Mouse (Mus musculus) cerebellum, adult 11 months (tissue): ENCODE measurements around the gene Spic.
"Not testable (repeated sequence)": the region's sequence is repeated elsewhere in the genome, so short reads cannot be mapped to it uniquely, and the experiment has no call there.

Experiments used
- DNase-seq: peaks from one replicate; pipeline ENCODE4 v3.0.0; 2022

Gene Spic

DNA sequence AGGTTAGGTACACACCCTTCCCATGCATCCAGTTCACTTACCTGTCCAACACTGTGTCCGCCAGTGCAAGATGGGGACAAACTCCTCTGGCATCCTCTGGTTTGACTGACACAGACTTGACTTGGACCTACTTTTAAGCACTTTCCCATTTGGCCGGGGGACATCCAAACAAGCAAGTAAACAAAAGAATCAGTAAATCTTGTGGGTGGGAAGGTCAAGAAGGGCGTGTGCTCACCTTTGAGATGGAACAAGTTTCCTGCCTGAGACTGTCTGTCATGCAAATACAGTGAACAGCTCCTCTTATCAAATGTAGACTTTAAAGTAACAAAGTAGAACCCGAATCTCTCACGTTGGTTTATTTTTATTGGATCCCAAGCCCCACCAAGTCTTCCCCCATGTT, at the start of gene Spic:
TSS of gene Spic (minus strand) at position 91 of the 400 bp plus-strand sequence.
- no peak for DNase-seq

- DNase-seq = no peak
These were observed 47.5 kb upstream of the Spic start for GRCm38 (mm10) chr10:88732309-88732622.

DNA sequence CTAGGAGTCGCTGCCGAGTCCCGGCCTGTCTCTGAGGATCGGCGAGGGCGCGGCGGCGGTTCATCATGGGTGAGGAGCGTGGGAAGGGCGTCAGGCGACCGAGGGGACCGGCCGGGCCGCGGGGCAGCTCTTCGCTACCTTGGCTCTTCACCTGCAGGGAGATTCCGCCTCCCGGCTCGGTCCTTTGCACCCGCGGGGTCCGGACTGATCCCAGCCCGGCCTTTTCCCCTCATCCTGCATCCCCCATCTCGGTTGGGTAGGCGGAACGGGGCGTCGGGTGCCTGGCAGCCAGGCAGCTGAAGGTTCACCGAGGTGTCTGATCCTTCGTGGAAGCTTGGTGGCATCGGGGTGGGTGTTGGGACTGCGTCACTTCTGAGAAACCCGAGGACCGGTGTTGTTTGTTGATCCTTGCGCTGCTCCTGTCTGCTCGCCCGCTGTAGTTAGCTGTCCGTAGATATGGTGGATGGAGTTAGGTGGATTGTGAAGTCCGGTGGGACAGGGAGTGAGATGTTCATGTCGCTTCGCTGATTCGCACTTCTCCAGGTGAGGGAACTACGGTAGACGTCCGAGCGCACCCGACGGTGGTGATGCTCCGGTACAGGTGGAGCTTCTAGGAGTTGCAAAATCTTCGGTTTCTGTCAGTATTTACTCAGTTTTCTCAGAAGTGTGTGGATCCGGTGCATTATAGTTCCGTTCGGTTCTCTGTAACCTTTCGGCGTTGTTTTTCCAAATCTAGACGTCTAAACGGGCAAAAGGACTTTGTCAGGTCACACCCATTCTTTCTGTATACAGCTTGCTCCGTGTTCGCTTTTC, 46.9 kb upstream of the Spic start:
- no peak for DNase-seq

DNA sequence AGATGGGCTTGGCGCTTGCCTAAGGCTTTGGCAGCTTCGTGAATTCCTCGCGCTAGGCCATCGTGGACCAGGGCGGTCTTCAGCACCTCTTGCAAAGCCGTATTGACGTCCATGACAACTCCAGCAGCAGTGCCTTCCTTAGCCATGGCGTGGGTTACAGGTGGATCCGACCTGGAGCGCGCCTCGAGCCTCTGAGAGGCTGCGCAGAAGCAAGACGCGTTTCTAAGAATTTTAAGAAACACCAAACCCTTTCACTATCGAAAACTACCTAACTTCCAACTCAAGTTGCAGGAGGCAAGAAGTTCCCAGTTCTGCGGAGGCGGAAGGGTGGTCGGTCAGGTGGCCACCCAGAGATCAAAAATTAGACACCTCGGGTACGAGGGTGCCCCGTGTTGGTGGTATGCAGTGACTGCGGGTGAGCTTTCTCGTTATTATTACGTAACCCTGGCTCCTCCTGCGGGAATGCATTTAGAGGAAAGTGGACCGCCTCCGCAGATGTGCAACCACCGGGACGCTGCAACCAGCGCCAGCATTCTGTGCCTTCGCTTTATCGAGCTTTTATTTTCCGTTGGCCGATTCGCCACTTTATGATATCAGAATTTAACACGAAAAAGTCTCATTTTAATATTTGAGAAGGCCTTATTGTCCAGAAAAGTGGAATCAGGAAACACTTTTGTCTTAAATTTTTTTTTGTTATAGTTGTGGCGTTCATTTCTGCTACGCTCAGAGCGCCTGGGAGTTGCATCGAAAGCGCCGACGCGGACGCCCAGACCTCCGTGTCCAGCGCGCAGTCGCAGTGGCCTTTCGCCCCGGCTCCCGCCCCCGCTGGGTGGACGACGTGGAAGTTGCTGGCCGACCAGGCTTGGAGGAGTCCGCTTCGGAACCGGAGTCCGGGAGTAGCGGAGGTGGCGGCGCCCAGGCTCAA, 46.0 kb upstream of the Spic start, which contains the start of gene Arl1:
TSS of gene Arl1 (plus strand) at position 288 of the 925 bp plus-strand sequence.
- peak; percentile 92 for DNase-seq

DNA sequence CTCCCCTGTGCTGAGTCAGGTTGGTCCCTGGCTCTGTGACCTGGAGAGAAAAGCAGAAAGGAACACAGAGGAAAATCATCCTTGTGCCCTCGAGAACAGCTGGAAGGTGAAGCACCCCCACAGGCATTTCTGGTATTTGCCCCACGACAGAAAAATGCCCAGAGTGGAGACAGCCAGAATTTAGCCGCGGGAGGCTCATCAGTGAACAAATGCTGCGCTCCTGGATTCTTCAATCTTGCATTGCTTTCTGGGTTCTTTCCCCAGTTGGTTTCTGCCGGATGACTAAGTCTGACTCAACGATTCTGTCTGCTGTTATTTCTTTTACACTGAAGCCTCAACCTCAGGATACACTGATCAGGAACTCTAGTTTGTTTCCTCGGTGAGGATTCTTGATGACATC, 43.4 kb upstream of the Spic start:
- DNase-seq = no peak

DNA sequence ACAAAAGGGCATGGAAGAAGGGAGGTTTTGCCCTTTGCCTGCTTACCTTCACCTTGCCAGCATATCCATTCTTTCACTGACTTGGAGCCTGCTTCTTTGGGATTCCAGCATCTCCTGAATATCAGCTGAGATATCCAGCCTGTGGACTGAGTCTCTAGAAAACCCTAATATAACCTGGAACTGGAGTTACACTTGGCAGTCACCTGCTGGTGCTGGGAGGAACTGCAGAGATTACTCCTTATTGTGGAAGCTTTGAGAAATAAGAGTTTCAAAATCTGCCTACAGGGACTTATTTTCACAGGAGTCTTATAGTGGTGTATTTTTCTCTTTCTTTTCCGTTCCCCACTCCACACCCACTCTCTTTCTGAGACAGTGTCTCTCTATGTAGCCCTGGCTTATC, 42.3 kb upstream of the Spic start:
- DNase-seq = no peak

GRCm38 (mm10) chr10:88725343-88725742, 40.5 kb upstream of the Spic start:
- no peak for DNase-seq

- no peak for DNase-seq
These were observed 34.8 kb upstream of the Spic start for GRCm38 (mm10) chr10:88719618-88720017.

DNA sequence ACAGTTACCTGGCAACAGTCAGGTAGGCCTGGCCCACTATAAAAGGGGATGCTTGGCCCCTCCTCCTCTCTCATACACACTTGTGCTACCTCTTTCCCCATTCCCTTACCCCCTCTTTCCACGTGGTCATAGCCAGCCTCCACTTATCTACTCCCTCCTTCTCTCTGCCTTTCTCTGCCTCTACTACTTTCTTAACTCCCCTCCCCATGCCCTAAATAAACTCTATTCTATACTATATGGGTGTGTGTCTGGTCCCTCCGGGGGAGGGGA, 32.9 kb upstream of the Spic start:
- no peak for DNase-seq

DNA sequence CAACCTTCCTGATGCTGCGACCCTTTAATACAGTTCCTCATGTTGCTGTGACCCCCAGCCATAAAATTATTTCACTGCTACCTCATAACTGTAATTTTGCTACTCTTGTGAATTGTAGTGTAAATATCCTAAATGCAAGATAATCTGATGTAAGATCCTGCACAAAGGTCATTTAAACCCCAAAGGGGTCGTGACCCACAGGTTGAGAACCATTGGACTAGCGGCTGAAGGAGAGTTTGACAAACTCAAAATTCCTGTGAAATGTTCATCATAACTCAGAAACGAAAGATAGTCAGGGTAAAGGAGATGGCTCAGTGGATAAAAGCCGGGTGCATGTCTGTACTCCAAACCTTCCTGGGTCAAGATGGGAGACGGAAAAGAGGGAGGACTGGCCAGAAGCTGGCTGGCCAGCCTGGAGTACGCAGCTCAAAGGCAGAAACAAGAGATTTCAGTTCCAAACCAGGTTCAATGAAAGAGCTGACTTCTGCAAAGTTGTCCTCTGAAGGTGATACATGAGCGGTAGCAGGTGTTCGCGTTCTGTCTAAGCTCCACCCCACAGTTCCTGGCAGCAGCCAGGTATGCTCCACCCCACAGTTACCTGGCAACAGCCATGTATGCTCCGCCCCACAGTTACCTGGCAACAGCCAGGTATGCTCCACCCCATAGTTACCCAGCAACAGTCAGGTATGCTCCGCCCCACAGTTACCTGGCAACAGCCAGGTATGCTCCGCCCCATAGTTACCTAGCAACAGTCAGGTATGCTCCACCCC, 32.4 kb upstream of the Spic start:
- no peak for DNase-seq

- no peak for DNase-seq
These were observed 30.8 kb upstream of the Spic start for GRCm38 (mm10) chr10:88715621-88716020.

GRCm38 (mm10) chr10:88714744-88715143, 29.9 kb upstream of the Spic start:
- no peak for DNase-seq

GRCm38 (mm10) chr10:88712359-88712758, 27.5 kb upstream of the Spic start:
- DNase-seq = no peak

DNA sequence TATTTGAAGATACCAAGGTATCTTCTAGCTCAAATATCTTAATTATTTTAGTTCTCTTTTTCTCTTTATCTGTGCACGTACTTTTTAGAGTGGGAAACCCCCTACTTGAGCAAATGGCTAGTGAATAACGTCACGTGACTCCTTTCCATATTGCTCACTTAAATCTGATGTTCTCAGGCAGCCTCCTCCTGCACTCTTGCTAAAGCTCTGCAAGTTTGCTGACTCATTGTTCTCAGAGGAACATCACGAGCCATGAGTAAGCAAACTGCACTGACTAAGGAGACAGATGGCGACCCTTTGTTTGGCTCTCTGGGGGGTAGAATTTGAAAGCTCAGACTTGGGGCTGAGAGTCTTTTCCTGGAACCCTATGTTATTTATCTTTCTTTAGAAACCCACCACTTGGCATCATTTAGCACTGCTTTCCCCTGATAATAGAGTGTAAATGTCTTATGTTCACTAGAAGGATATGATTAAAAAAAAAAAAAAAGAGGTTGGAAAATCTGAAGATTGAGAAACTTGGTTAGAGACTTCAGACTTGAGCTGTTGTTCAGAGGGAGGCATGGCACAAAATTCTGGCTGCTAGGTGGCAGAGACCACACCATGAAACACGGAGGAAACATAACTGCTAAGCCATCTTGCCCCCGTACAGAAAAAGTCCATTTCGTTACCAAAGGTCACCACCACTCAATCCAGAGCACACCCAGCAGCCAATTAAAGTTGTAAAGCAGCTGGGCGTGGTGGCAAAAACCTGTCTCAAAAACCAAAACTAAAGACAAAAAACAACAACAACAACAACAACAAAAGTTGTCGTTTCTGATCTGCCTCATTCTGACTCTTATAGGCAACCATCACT, 24.1 kb upstream of the Spic start:
- no peak for DNase-seq

DNA sequence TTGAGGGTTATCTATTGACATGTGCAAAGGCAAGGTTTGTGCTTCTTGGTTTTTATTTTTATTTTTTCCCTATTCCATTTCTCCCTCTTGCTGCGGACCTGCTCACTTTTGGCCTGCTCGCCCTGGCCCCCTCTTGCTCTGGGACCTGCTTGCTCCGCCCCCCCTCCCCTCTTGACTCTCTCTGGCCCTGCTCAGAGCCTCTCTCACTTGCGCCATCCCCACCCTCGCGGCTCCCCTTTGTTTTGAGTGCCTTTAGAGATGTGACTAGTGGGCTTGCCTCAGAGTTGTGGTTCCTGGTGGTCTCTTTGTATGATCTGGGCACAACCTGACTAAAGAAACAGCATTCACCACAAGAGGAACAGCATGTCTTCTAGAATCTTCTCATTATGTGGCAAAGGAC, 16.1 kb upstream of the Spic start:
- DNase-seq = no peak

GRCm38 (mm10) chr10:88682904-88683563, 1.8 kb downstream of the Spic start:
- DNase-seq = no peak

DNA sequence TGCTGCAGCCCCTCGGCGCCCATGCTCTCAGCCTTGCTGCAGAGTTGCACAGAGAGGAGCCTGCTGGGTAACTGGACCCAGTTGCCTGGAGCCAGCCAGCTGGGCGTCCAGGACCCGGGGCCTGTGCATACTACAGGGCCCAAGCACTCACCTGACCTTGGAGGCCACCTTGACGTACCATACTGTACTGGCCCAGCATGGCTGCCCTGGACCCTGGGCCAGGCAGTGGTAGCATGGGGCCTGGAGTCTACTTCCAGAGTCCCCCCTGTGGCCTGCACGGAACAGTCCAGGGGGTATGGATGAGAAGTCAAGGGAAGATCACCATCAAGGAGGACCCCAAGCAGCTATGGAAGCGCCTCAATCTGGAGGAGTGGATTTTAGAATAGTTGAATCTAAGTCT, 12.0 kb downstream of the Spic start:
- DNase-seq = no peak

- no peak for DNase-seq
These were observed 12.7 kb downstream of the Spic start for GRCm38 (mm10) chr10:88672123-88672522.

DNA sequence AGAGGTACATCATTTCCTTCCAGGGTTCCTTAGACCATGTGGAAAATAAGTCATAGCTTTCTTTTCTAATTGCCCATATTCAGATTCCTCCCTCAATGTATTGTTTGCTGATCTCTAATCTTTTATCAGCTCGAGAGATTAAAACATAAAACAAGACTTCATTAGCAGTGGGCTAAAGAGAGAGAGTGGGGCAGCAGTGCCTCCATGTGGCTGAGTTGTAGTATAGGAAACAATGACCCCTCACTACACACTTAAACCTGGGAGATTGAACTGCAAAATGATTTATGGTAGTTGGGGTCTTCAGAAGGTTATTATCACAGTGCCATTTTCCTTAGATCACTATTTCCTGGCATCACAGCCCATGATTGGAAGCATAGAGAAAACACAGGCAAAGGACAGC, 15.1 kb downstream of the Spic start:
- DNase-seq = no peak

DNA sequence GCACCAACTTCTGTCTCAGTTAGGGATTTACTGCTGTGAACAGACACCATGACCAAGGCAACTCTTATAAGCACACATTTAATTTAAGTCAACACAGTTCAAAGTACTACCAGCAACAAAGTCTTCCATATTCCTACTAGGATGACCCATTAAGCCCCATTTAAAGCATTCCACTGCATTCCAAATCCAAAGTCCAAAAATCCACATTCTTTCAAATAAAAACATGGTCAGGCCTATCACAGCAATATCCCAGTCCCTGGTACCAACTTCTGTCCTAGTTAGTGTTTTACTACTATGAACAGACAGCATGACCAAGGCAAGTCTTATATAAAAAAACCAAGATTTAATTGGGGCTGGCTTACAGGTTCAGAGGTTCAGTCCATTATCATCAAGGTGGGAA, 21.0 kb downstream of the Spic start:
- not testable (repeated sequence) for DNase-seq

- no peak for DNase-seq
These were observed 25.9 kb downstream of the Spic start for GRCm38 (mm10) chr10:88658918-88659317.

DNA sequence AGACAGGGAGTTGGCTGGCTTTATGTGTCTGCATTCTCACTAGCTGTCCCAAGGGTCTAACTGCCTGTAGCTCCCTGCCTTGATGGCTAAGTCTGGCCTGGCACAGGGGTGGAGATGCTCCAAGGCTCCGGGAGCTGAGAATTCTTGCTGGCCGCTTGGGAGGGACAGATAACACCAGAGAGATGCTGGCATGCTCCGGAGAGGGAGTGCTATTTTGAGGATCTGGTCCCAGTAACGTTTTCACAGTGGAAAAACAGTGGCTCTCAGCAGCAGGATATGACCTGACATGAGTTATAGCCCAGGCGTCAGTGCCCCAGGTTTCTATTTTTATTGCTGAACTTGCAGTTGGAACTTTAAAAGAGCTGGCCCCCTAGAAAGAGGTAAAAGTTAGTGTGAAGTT, 39.4 kb downstream of the Spic start:
- DNase-seq = no peak
